Mouse (Mus musculus) cerebellum, adult 18-20 months (tissue): Measurements from ENCODE around the gene Fscn2.

Source experiments
- DNase-seq, 2 experiments: peaks; one replicate each; pipeline ENCODE4 v3.0.0; 2021

Fscn2 gene

GRCm38 (mm10) chr11:120360062-120360461, 1.3 kb upstream of the Fscn2 start:
- DNase-seq, result peak in 1 of 2 experiments; percentile 38

- DNase-seq, result no peak
Measured at GRCm38 (mm10) chr11:120360755-120361154, 579 bp upstream of the Fscn2 start.

DNA sequence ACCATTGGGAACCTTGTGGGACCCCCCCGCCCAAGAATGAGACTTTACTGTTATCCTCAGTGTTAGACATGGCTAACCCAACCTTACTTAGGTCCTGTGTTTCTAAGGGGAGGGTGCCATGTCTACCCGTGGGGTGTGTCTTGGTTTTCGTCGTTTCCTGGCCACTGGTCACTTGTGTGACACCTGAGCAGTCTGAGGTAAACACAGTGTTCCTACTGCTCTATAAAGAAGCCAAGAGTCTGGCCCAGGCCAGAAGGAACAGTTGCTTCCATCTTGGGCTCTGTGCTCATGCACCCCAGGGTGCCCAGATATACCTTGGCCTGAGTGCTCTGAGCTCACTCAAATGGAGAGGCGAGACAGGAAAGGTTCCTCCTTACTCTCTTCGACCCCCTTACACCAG, 1.6 kb downstream of the Fscn2 start:
- DNase-seq, result no peak

DNA sequence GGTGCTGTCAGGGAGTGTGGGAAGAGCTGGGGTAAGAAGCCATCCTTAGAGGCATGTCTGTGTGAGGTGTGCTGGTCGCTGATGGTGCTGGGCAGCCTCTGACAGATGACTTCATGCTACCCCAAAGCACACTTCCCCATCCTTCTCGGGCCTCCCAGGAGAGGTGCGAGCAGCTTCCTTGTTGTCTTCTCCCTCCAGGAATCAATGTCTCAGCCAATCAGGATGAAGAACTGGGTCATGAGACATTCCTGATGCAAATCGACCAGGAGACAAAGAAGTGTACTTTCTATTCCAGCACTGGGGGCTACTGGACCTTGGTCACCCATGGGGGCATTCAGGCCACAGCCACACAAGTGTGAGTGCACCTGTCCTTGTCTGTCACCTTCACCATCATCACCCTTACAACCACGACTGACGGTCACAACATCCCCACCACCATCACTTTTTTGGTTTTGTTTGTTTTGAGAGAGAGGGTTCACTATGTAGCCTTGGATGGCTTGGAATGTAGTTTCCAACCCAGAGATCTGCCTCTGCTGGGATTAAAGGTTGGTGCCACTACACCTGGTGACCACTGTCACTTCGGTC, 5.2 kb downstream of the Fscn2 start:
- no peak for DNase-seq

GRCm38 (mm10) chr11:120369656-120370055, 8.3 kb downstream of the Fscn2 start:
- no peak for DNase-seq

DNA sequence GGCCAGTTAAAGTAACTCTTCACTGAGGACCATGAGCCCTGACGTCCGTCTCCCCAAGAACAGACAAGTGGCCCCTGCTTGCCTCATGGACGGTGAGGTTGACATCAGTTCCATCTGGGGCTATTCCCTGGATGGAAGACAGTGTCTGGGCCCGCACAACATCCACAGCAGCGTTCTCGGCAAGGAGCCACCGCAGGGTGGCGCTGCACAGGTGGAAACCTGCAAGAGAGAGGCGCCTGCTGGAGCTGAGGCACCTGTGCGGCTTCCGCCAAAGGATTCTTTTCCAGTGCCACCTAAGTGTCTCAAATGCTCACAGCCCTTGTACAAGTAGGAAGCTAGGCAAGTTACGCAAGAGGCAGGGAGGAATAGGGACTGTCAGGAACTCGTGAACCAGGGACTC, 11.7 kb downstream of the Fscn2 start:
- DNase-seq, result no peak

DNA sequence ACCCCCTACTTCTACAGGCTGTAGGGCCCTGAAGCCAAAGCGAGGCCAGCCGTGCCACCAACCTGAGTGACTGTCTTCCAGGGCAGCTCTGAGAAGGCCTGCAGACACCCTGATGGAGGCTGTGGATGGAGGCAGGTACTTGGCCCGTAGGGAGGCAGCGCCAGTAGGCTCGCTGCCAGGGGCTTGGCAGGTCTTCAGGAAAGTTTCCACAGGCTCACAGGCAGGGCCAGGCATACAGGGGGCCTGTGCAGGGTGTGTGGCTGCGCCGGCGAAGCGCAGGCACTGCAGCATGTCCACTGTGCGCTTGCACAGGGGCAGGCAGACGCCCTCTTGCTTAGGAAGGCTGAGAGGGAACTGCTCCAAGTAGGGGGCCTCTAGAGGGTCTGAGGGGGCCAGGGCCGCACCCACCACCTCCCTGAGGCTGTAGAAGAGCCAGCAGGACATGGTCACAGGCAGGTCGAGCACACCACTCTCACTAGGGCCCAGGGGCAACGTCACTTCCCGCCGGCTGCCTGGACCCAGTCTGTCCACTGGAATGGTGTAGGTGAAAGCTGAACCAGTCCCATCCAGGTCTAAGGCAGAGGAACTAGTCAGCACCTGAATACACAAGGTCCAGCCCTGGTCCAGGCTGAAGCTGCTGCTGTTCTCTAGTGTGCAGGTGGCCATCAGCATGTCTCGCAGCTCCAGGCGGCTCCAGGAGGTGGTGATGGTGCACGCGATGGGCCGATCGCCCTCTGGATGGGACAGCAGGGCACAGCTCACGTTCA, 12.7 kb downstream of the Fscn2 start:
- no peak for DNase-seq

- DNase-seq, result no peak
Measured at GRCm38 (mm10) chr11:120375324-120375723, 14.0 kb downstream of the Fscn2 start.

DNA sequence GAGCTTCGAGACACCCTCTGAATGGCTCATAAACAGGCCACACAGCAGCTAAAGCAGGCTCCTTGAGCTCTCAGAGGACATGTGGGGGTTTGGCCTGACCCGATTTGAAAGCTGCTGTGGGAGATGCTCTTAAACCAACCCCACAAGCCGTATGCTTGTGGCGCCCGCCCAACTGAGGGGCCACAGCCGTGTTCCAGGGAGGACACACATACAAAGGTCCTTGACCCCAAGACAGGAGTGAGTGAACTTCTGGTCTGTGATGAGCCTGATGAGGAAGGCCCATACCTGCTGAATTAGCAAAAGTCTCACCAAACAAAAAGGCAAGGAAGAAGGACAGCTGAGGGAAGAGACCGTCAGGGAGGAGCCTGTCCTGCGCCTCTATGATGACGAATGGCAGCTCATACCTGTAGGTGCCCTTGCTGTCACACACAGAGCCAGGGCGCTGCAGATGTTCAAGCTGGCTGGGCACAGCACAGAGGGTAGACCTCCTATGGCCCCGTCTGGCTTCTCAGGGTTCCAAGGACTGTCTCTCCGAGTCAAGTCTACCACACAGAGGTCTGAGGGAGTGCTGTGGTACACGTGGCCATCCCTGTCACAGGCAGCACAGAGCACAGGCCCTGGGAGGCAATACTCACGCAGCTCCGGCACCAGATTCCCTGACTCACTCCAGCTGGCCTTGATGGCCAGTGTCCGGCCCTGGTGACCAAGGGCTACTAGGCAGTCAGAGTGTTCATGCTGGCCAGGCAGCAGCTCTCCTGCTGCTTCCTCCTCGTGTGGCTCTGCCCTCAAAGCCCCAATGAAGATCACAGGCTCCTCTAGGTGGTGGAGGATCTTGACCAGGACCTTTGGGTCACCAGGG, 15.2 kb downstream of the Fscn2 start:
- no peak for DNase-seq

DNA sequence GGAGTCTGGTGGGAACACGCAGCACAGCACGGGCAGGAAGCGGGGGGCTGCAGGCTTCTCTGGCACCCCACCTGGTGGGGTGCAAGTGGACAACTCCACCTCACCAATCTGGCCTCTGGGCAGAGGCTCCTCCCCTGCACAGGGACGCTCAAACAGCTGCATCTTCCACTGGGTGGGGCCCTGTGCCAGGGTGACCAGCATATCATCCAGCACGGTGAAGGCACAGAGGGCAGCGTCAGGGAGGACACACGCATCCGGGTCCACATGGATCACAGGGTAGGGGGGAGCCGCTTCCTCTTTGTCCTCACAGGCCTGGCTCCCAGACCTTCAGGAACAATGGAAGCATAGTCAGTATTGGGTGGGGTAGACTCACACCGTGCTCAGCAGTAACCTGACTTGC, 16.0 kb downstream of the Fscn2 start:
- no peak for DNase-seq

GRCm38 (mm10) chr11:120378031-120378610, 16.8 kb downstream of the Fscn2 start:
- peak; percentile 42 to 62 for DNase-seq

- peak; percentile 81 to 89 for DNase-seq
Measured at GRCm38 (mm10) chr11:120378611-120379540, 17.5 kb downstream of the Fscn2 start, which contains the start of gene Faap100. Gene Faap100 (minus strand): TSS chr11:120378764.

- no peak for DNase-seq
Measured at GRCm38 (mm10) chr11:120380271-120380670, 18.9 kb downstream of the Fscn2 start.

GRCm38 (mm10) chr11:120381157-120381556, 19.8 kb downstream of the Fscn2 start:
- DNase-seq, result no peak

DNA sequence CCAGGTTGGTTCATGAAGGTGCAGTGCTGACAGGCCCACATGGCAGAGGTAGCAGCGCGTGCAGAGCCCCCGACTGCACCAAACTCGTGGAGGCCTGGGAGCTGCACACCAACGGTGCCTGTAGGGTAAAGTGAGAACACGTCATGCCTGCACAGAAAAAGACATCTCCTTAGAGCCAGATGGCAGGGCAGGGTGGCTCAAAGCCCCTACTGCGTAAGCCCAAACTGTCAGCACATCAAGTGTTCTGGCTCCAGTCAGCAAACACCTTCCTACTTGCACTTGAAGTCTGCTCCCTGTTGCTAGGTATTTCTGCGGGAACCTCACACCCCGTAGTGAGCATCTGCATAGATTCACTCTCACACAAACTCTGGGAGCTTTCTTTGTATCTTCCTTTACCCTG, 21.2 kb downstream of the Fscn2 start:
- DNase-seq, result no peak

GRCm38 (mm10) chr11:120386632-120387031, 25.3 kb downstream of the Fscn2 start:
- DNase-seq, result no peak

DNA sequence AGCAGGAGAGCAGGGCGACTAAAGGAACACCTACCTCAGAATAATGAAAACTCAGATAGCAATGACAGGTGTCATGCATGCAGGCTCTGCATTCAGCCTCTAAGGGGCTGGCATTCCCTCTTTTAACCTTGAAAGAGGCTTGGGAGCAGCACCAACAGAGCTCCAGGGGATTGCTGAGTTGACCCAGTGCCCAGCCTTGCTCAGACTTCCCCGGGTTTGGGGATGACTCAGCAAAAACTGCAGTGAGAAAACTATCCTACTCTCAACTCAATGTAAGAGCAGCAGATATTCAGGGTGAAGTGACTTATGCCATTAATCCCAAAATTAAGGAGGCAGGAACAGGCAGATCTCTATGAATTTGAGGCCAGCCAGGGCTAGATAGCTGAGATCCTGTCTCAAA, 25.8 kb downstream of the Fscn2 start:
- no peak for DNase-seq

DNA sequence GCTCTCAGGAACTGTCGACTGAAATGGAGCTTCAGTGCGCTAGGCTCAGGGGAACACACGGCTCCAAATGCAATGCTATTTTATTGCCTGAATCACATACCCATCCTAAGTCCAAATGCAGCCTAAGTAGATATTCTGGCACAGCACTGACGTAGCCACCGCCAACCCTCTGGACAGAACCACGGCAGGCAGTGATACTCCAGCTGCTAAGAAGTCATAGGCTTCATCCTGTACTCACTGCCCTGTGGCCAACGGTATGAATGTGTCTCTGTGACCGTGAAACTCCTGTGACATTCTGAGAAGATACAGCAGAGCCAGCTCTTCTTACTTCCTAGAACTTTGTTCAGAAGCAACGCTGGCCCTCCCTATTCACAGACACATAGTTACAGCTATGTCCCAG, 27.2 kb downstream of the Fscn2 start:
- DNase-seq, result no peak

GRCm38 (mm10) chr11:120395661-120396060, 34.3 kb downstream of the Fscn2 start:
- DNase-seq, result no peak

DNA sequence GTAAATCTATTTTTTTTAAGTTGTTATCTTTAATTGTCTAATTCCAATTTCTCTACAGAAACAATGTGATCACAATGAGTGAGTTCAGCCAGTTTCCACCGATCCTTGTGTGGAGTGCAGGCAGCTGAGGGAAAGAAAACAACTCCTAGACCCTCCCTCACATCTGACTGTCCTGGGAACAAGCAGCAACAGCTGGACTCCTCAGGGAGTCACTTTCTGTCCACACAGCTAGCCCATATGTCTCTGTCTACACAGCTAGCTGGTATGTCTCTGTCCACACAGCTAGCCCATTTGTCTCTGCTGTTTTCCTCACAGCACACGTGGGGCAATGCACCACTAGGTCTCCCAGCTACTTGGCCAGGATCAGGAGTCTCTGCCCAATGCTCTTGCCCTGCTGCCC, 36.3 kb downstream of the Fscn2 start:
- DNase-seq, result no peak

DNA sequence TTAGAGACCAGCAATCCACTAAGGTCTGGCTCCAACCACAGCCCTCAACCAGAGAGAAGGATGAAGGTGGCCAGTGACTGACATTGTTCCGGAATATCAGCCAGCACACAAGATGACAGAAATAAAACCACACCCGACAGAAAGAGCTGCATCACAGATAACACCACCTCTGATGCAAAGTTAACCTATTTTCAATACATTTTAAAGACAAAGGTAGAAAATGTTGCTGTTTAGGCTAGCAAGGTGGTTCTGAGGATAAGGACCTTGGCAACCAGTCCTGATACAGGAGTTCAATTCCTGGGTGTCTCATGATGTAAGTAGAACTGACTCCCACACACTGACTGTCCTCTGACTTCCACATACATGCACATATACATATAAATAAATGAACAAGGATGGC, 38.0 kb downstream of the Fscn2 start:
- no peak for DNase-seq

- no peak for DNase-seq
Measured at GRCm38 (mm10) chr11:120404814-120405213, 43.5 kb downstream of the Fscn2 start.
